Mouse (Mus musculus): Measurements from ENCODE around the gene Camsap3.

DNA sequence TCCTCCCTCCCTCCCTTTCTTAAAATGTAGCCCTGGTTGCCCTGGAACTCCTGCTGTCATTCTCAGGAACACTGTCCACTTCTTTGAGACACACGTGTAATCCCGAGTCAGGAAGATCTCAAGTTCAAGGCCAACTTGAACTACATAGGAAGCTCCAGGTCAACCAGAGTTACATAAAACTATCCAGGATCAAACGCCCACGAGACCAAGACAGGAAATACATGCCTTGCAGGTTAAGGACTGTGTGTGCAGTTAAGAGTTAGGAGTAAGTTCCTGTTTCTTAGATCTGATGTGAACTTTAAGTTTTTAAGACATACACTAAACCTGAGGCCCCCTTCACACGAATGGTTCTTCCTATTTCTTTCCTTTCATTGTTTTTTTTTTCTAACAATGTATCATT, 39.9 kb downstream of the Camsap3 start:
- TF ChIP-seq TBP (IDR thresholded peaks at IDR 0.05; ENCODE audit: low read depth, low read length) (peak; percentile 44), POLR2A (IDR thresholded peaks at IDR 0.05; ENCODE audit: control insufficient read depth in 1 of 2, insufficient read depth in 1 of 2, low read depth in 1 of 2, low read length in 2 of 2, poor library complexity in 1 of 2) (peak in 1 of 2 experiments; percentile 50; a peak in 2 of 4 replicates), MAFK (IDR thresholded peaks at IDR 0.05; ENCODE audit: borderline replicate concordance, low read depth, low read length) (no peak), MYC (IDR thresholded peaks at IDR 0.05; ENCODE audit: low read depth, low read length) (peak; percentile 67; the same call in 1 of the 2 replicates), CTCF (IDR thresholded peaks at IDR 0.05 in 2 of 3, conservative IDR thresholded peaks at IDR 0.05 in 1 of 3; ENCODE audit: control insufficient read depth in 1 of 3, insufficient read depth in 1 of 3, low read depth in 2 of 3, low read length in 3 of 3, poor library complexity in 1 of 3, severe bottlenecking in 1 of 3) (no peak), USF1 (IDR thresholded peaks at IDR 0.05; ENCODE audit: low read depth, low read length) (peak; percentile 40; the same call in 1 of the 2 replicates), HCFC1 (IDR thresholded peaks at IDR 0.05; ENCODE audit: low read depth, low read length) (peak; percentile 45; the same call in 1 of the 2 replicates), CHD2 (IDR thresholded peaks at IDR 0.05; ENCODE audit: low read length) (peak; percentile 25), GATA1 (IDR thresholded peaks at IDR 0.05; ENCODE audit: low read depth, low read length) (peak; percentile 40; the same call in 1 of the 2 replicates), MAX (IDR thresholded peaks at IDR 0.05; ENCODE audit: low read length) (peak; percentile 51; the same call in 1 of the 2 replicates), BHLHE40 (IDR thresholded peaks at IDR 0.05; ENCODE audit: borderline replicate concordance, low read depth, low read length) (peak; percentile 39; the same call in 1 of the 2 replicates), EP300 (IDR thresholded peaks at IDR 0.05; ENCODE audit: low read depth in 1 of 2, low read length in 2 of 2) (peak; percentile 65 to 74), MAZ (IDR thresholded peaks at IDR 0.05; ENCODE audit: low read depth, low read length) (no peak; the same call in 1 of the 2 replicates)
